Mouse (Mus musculus) MEL (cell line): ENCODE measurements at regions not wholly inside any gene's neighbourhood (a gene's known extent, or its start where the extent isn't known, plus 50 kb on each side); places are given as distances from the start of the nearest gene placed in this dataset.

Experiments
- DNase-seq: peaks from one replicate; pipeline ENCODE4 v3.0.0; 2011; ENCODE audit warnings: low read depth, low spot score
- H3K27ac ChIP-seq: 2 replicates; pipeline ENCODE4 v1.5.1; 2012; ENCODE audit warnings: low read depth, mild to moderate bottlenecking, control low read depth, low read length, moderate library complexity; ENCODE audit not compliant: control insufficient read depth
- H3K27me3 ChIP-seq, 2 experiments: fragments of 150-350 bp in 1 of 2; sonication (generic) in 1 of 2; 2 replicates each; pipeline ENCODE4 v1.6.1; 2012; ENCODE audit warnings: low read length in 2 of 2, mild to moderate bottlenecking in 2 of 2, improper control_type of control experiment in 1 of 2, moderate library complexity in 1 of 2; ENCODE audit not compliant: insufficient read depth in 2 of 2, control insufficient read depth in 1 of 2
- H3K36me3 ChIP-seq, 2 experiments: 2 replicates each; pipeline ENCODE4 v1.6.1; 2012 to 2014; ENCODE audit warnings: low read length in 2 of 2, improper control_type of control experiment in 1 of 2, inconsistent platforms in 1 of 2, mild to moderate bottlenecking in 1 of 2; ENCODE audit not compliant: insufficient read depth in 2 of 2, control insufficient read depth in 1 of 2
- H3K4me1 ChIP-seq, 2 experiments: fragments of 150-350 bp in 1 of 2; sonication (generic) in 1 of 2; 2 replicates each; pipeline ENCODE4 v1.6.1; 2012; ENCODE audit warnings: low read length in 2 of 2, improper control_type of control experiment in 1 of 2, mild to moderate bottlenecking in 1 of 2; ENCODE audit not compliant: insufficient read depth in 2 of 2, control insufficient read depth in 1 of 2
- H3K4me3 ChIP-seq, 2 experiments: fragments of 150-350 bp in 1 of 2; sonication (generic) in 1 of 2; 2 replicates each; pipeline ENCODE4 v1.5.1; 2012; ENCODE audit warnings: low read depth in 2 of 2, low read length in 2 of 2, mild to moderate bottlenecking in 2 of 2, moderate library complexity in 2 of 2, control low read depth in 1 of 2, improper control_type of control experiment in 1 of 2; ENCODE audit not compliant: control insufficient read depth in 1 of 2, insufficient read depth in 1 of 2
- H3K79me2 ChIP-seq: 2 replicates; pipeline ENCODE4 v1.6.1; 2012; ENCODE audit warnings: mild to moderate bottlenecking, low read length, moderate library complexity; ENCODE audit not compliant: control insufficient read depth, poor library complexity, insufficient read depth
- H3K9ac ChIP-seq: 2 replicates; pipeline ENCODE4 v1.6.1; 2012; ENCODE audit warnings: low read depth, mild to moderate bottlenecking, control low read depth, low read length, moderate library complexity; ENCODE audit not compliant: control insufficient read depth, poor library complexity, severe bottlenecking
- H3K9me3 ChIP-seq: fragments of 150-350 bp; sonication (generic); replicated peaks from 2 replicates; pipeline ENCODE4 v1.6.1; 2012; ENCODE audit warnings: mild to moderate bottlenecking, low read length, improper control_type of control experiment, moderate library complexity; ENCODE audit not compliant: insufficient read depth
- ELF1 ChIP-seq: IDR thresholded peaks from 2 replicates; pipeline ENCODE4 v1.6.1; 2014; ENCODE audit warnings: low read depth, mild to moderate bottlenecking, inconsistent platforms, low read length, improper control_type of control experiment, moderate library complexity
- EP300 ChIP-seq, 2 experiments: IDR thresholded peaks; 2 replicates each; pipeline ENCODE4 v1.6.1; 2011; ENCODE audit warnings: improper control_type of control experiment in 2 of 2, low read length in 2 of 2, low read depth in 1 of 2, mild to moderate bottlenecking in 1 of 2
- ETS1 ChIP-seq: IDR thresholded peaks from 2 replicates; pipeline ENCODE4 v1.6.1; 2012; ENCODE audit warnings: low read depth, mild to moderate bottlenecking, inconsistent platforms, low read length, improper control_type of control experiment, moderate library complexity
- GATA1 ChIP-seq: IDR thresholded peaks from 2 replicates; pipeline ENCODE4 v1.6.1; 2011; ENCODE audit warnings: low read depth, low read length, improper control_type of control experiment
- JUND ChIP-seq: IDR thresholded peaks from 2 replicates; pipeline ENCODE4 v1.6.1; 2011; ENCODE audit warnings: low read depth, mild to moderate bottlenecking, improper control_type of control experiment, low read length
- MAX ChIP-seq: IDR thresholded peaks from 2 replicates; pipeline ENCODE4 v1.6.1; 2011; ENCODE audit warnings: low read length, improper control_type of control experiment
- MYB ChIP-seq: IDR thresholded peaks from 2 replicates; pipeline ENCODE4 v1.6.1; 2011; ENCODE audit warnings: mild to moderate bottlenecking, low read depth, low read length, improper control_type of control experiment
- POLR2AphosphoS5 ChIP-seq: IDR thresholded peaks from 2 replicates; pipeline ENCODE4 v1.6.1; 2012; ENCODE audit warnings: low read depth, borderline replicate concordance, mild to moderate bottlenecking, inconsistent platforms, low read length, moderate library complexity, mixed read lengths
- RCOR1 ChIP-seq: IDR thresholded peaks from 2 replicates; pipeline ENCODE4 v1.6.1; 2012; ENCODE audit warnings: low read depth, mild to moderate bottlenecking, inconsistent platforms, low read length, improper control_type of control experiment
- SIN3A ChIP-seq: IDR thresholded peaks from 2 replicates; pipeline ENCODE4 v1.6.1; 2012; ENCODE audit warnings: low read length, improper control_type of control experiment, inconsistent platforms
- TAL1 ChIP-seq: IDR thresholded peaks from 2 replicates; pipeline ENCODE4 v1.6.1; 2012; ENCODE audit warnings: mild to moderate bottlenecking, inconsistent platforms, low read length, moderate library complexity, mixed read lengths
- TBP ChIP-seq: IDR thresholded peaks from 2 replicates; pipeline ENCODE4 v1.8.0; 2011; ENCODE audit warnings: low read depth, low read length, improper control_type of control experiment
- UBTF ChIP-seq: IDR thresholded peaks from 2 replicates; pipeline ENCODE4 v1.6.1; 2012; ENCODE audit warnings: low read depth, mild to moderate bottlenecking, inconsistent platforms, low read length, improper control_type of control experiment, moderate library complexity, borderline replicate concordance; ENCODE audit not compliant: insufficient read depth
- USF1 ChIP-seq: IDR thresholded peaks from 2 replicates; pipeline ENCODE4 v1.6.1; 2014; ENCODE audit warnings: low read depth, mild to moderate bottlenecking, inconsistent platforms, low read length, improper control_type of control experiment, moderate library complexity
- USF2 ChIP-seq, 2 experiments: IDR thresholded peaks; 2 replicates each; pipeline ENCODE4 v1.6.1; 2011 to 2012; ENCODE audit warnings: improper control_type of control experiment in 2 of 2, low read length in 2 of 2, borderline replicate concordance in 1 of 2, inconsistent platforms in 1 of 2, low read depth in 1 of 2, mild to moderate bottlenecking in 1 of 2; ENCODE audit not compliant: insufficient read depth in 1 of 2
- ZC3H11A ChIP-seq: IDR thresholded peaks from 2 replicates; pipeline ENCODE4 v1.6.1; 2012; ENCODE audit warnings: low read depth, mild to moderate bottlenecking, inconsistent platforms, low read length, improper control_type of control experiment
- ZKSCAN1 ChIP-seq: IDR thresholded peaks from 2 replicates; pipeline ENCODE4 v1.6.1; 2012; ENCODE audit warnings: low read depth, mild to moderate bottlenecking, inconsistent platforms, low read length, improper control_type of control experiment, moderate library complexity
- ZMIZ1 ChIP-seq: IDR thresholded peaks from 2 replicates; pipeline ENCODE4 v1.6.1; 2012; ENCODE audit warnings: low read depth, mild to moderate bottlenecking, inconsistent platforms, low read length, improper control_type of control experiment, moderate library complexity

- TF ChIP-seq ZMIZ1 (no peak), USF1 (no peak), ZC3H11A (no peak), SIN3A (no peak), GATA1 (no peak), EP300 (IDR thresholded peaks at IDR 0.05; ENCODE audit: low read depth in 1 of 2, low read length in 2 of 2) (no peak)
- no peak overlapping the region for H3K27ac ChIP-seq
- H3K36me3 ChIP-seq = no peaks in the 10 kb centered on the region
- no peak for DNase-seq
- no peaks in the 10 kb centered on the region for H3K27me3 ChIP-seq
- no peaks in the 10 kb centered on the region for H3K9me3 ChIP-seq
- no peak overlapping the region for H3K9ac ChIP-seq
- H3K79me2 ChIP-seq = no peaks in the 10 kb centered on the region
- H3K4me3 ChIP-seq = no peak overlapping the region
- H3K4me1 ChIP-seq = no peaks in the 10 kb centered on the region
These were observed 92.7 kb upstream of the Slco3a1 start for GRCm38 (mm10) chr7:74647310-74647709.

GRCm38 (mm10) chr7:74640171-74640570, 85.6 kb upstream of the Slco3a1 start:
- H3K9ac ChIP-seq = no peak overlapping the region
- TF ChIP-seq USF2 (IDR thresholded peaks at IDR 0.05; ENCODE audit: borderline replicate concordance in 1 of 2, insufficient read depth in 1 of 2, low read depth in 1 of 2, low read length in 2 of 2) = no peak
- no peak for TF ChIP-seq TBP
- TF ChIP-seq ZC3H11A = no peak
- TF ChIP-seq SIN3A = no peak
- TF ChIP-seq MYB = no peak
- TF ChIP-seq ETS1 = no peak
- no peak for TF ChIP-seq ELF1
- TF ChIP-seq TAL1 = no peak
- no peak for TF ChIP-seq ZMIZ1
- no peak for TF ChIP-seq ZKSCAN1
- TF ChIP-seq UBTF = no peak
- no peak for TF ChIP-seq USF1
- TF ChIP-seq RCOR1 = no peak
- no peak for TF ChIP-seq JUND
- TF ChIP-seq MAX = no peak
- no peak for TF ChIP-seq POLR2AphosphoS5
- H3K27me3 ChIP-seq = no peaks in the 10 kb centered on the region
- no peak for DNase-seq
- no peak overlapping the region for H3K27ac ChIP-seq
- H3K9me3 ChIP-seq = no peaks in the 10 kb centered on the region
- no peak overlapping the region for H3K4me3 ChIP-seq
- no peaks in the 10 kb centered on the region for H3K79me2 ChIP-seq
- no peaks in the 10 kb centered on the region for H3K36me3 ChIP-seq
- H3K4me1 ChIP-seq = no peaks in the 10 kb centered on the region
